Mouse (Mus musculus) megakaryocyte progenitor cell, adult 5-6 weeks (primary cell): ENCODE measurements around the gene Asnsd1. TPM values are rescaled to one million over a fixed set of nuclear protein-coding genes. Genes with fewer than 3 reads are reported as not detected.

Experiments used
- total RNA-seq, 2 experiments: library from RNA; stranded (forward) in 1 of 2; stranded (reverse) in 1 of 2; fragments of 157-497, 149-512 nt in 1 of 2; fragments of 200-1000 nt in 1 of 2; gene quantifications; 2 replicates each; pipeline versions ENCODE4 v1.2.3 to v1.2.4; 2015 to 2017

Gene Asnsd1
- total RNA-seq, 2 experiments from 2014 or later = 115 to 125 TPM

Other genes with a start within 250 kb of the Asnsd1 start
- not detected in 2 replicates for gene 1700019A02Rik, start 165.1 kb downstream of the Asnsd1 start, total RNA-seq (2015)
- not detected in 2 replicates for gene 1700019A02Rik, start 165.1 kb downstream of the Asnsd1 start, total RNA-seq (2017)
- 12.3 and 14.3 TPM in 2 replicates for gene Pms1, start 55.7 kb downstream of the Asnsd1 start, total RNA-seq (2015)
- 14.0 and 16.3 TPM in 2 replicates for gene Pms1, start 55.7 kb downstream of the Asnsd1 start, total RNA-seq (2017)
- gene Ormdl1, start 55.7 kb downstream of the Asnsd1 start, total RNA-seq (2015) = 28.1 and 29.8 TPM in 2 replicates
- gene Ormdl1, start 55.7 kb downstream of the Asnsd1 start, total RNA-seq (2017) = 27.3 and 29.8 TPM in 2 replicates
- gene Gm28778, start 55.6 kb downstream of the Asnsd1 start, total RNA-seq (2015) = not detected in 2 replicates
- gene Gm28778, start 55.6 kb downstream of the Asnsd1 start, total RNA-seq (2017) = not detected in 2 replicates
- gene Osgepl1, start 39.1 kb downstream of the Asnsd1 start, total RNA-seq (2015) = 13.8 and 20.1 TPM in 2 replicates
- gene Osgepl1, start 39.1 kb downstream of the Asnsd1 start, total RNA-seq (2017) = 7.6 and 10.2 TPM in 2 replicates
- not detected in 2 replicates for gene Asdurf, start 133 bp downstream of the Asnsd1 start, total RNA-seq (2015)
- gene Asdurf, start 133 bp downstream of the Asnsd1 start, total RNA-seq (2017) = 232 and 264 TPM in 2 replicates
- gene Gm28551, start 85 bp downstream of the Asnsd1 start, total RNA-seq (2015) = not detected in 2 replicates
- gene Gm28551, start 85 bp downstream of the Asnsd1 start, total RNA-seq (2017) = not detected in 2 replicates